Mouse (Mus musculus): ENCODE data around the gene Cracr2a. TPM values are rescaled to one million over a fixed set of nuclear protein-coding genes. Genes with fewer than 3 reads are reported as not detected.

Gene Cracr2a
- polyA plus RNA-seq, 1 experiment from 2014 or later = 1.3 TPM

GRCm38 (mm10) chr6:127563511-127563910, 2.4 kb downstream of the Cracr2a start:
- H3K9me3 ChIP-seq (ENCODE audit: control insufficient read depth, low read length) = 0 out of 2 replicates have a peak, but pooled peaks cover 3% of the 10 kb centered on the region
- ATAC-seq (ENCODE audit: insufficient number of reproducible peaks, insufficient read depth, low FRiP score, low read depth) = no peak
- no peak overlapping the region for H3K9ac ChIP-seq (ENCODE audit: low read length)
- peaks cover 11 to 16% of the 10 kb centered on the region in 2 experiments; a peak in 3 of 4 replicates for H3K4me1 ChIP-seq (ENCODE audit: control insufficient read depth in 2 of 2, insufficient read depth in 2 of 2, low read length in 2 of 2)
- H3K36me3 ChIP-seq (ENCODE audit: control insufficient read depth, insufficient read depth, low read length) = no peaks in the 10 kb centered on the region
- H3K4me2 ChIP-seq (ENCODE audit: low read length) = no peak overlapping the region
- WGBS = 55% methylated on average over 4 of the region's 4 CpGs
- H3K27ac ChIP-seq (replicated peaks in 1 of 2; ENCODE audit: control insufficient read depth in 1 of 2, insufficient read depth in 1 of 2, low read depth in 2 of 2, low read length in 2 of 2) = no peak overlapping the region
- H3K4me3 ChIP-seq (ENCODE audit: control insufficient read depth in 1 of 2, insufficient read depth in 1 of 2, low read depth in 1 of 2, low read length in 2 of 2) = no peak overlapping the region
- no peaks in the 10 kb centered on the region for H3K27me3 ChIP-seq (ENCODE audit: control insufficient read depth, insufficient read depth, low read length)

GRCm38 (mm10) chr6:127565951-127566732, 5.0 kb downstream of the Cracr2a start:
- H3K4me1 ChIP-seq (ENCODE audit: control insufficient read depth in 2 of 2, insufficient read depth in 2 of 2, low read length in 2 of 2) = peaks cover 6 to 12% of the 10 kb centered on the region in 2 experiments; a peak in 3 of 4 replicates
- no peak overlapping the region for H3K9ac ChIP-seq (ENCODE audit: low read length)
- H3K27ac ChIP-seq (replicated peaks in 1 of 2; ENCODE audit: control insufficient read depth in 1 of 2, insufficient read depth in 1 of 2, low read depth in 2 of 2, low read length in 2 of 2) = no peak overlapping the region
- no peaks in the 10 kb centered on the region for H3K27me3 ChIP-seq (ENCODE audit: control insufficient read depth, insufficient read depth, low read length)
- WGBS = 80% methylated on average over 7 of the region's 7 CpGs
- no peak for ATAC-seq (ENCODE audit: insufficient number of reproducible peaks, insufficient read depth, low FRiP score, low read depth)
- H3K4me2 ChIP-seq (ENCODE audit: low read length) = no peak overlapping the region
- no peaks in the 10 kb centered on the region for H3K36me3 ChIP-seq (ENCODE audit: control insufficient read depth, insufficient read depth, low read length)
- no peak overlapping the region for H3K4me3 ChIP-seq (ENCODE audit: control insufficient read depth in 1 of 2, insufficient read depth in 1 of 2, low read depth in 1 of 2, low read length in 2 of 2)
- 0 out of 2 replicates have a peak, but pooled peaks cover 3% of the 10 kb centered on the region for H3K9me3 ChIP-seq (ENCODE audit: control insufficient read depth, low read length)

- H3K27me3 ChIP-seq (ENCODE audit: control insufficient read depth, insufficient read depth, low read length) = no peaks in the 10 kb centered on the region
- no peak for ATAC-seq (ENCODE audit: insufficient number of reproducible peaks, insufficient read depth, low FRiP score, low read depth)
- H3K27ac ChIP-seq (replicated peaks in 1 of 2; ENCODE audit: control insufficient read depth in 1 of 2, insufficient read depth in 1 of 2, low read depth in 2 of 2, low read length in 2 of 2) = no peak overlapping the region
- no peak overlapping the region for H3K9ac ChIP-seq (ENCODE audit: low read length)
- H3K4me1 ChIP-seq (ENCODE audit: control insufficient read depth in 2 of 2, insufficient read depth in 2 of 2, low read length in 2 of 2) = no peaks in the 10 kb centered on the region
- 82% methylated on average over 8 of the region's 8 CpGs for WGBS
- H3K36me3 ChIP-seq (ENCODE audit: control insufficient read depth, insufficient read depth, low read length) = no peaks in the 10 kb centered on the region
- H3K9me3 ChIP-seq (ENCODE audit: control insufficient read depth, low read length) = no peaks in the 10 kb centered on the region
- no peak overlapping the region for H3K4me2 ChIP-seq (ENCODE audit: low read length)
- no peak overlapping the region for H3K4me3 ChIP-seq (ENCODE audit: control insufficient read depth in 1 of 2, insufficient read depth in 1 of 2, low read depth in 1 of 2, low read length in 2 of 2)
Measured at GRCm38 (mm10) chr6:127571849-127572550, 10.9 kb downstream of the Cracr2a start.

- Histone ChIP-seq H3K4me1 (ENCODE audit: control insufficient read depth in 2 of 2, insufficient read depth in 2 of 2, low read length in 2 of 2) (no peaks in the 10 kb centered on the region), H3K36me3 (ENCODE audit: control insufficient read depth, insufficient read depth, low read length) (no peaks in the 10 kb centered on the region), H3K4me2 (ENCODE audit: low read length) (no peak overlapping the region), H3K27ac (replicated peaks in 1 of 2; ENCODE audit: control insufficient read depth in 1 of 2, insufficient read depth in 1 of 2, low read depth in 2 of 2, low read length in 2 of 2) (no peak overlapping the region), H3K9ac (ENCODE audit: low read length) (no peak overlapping the region), H3K27me3 (ENCODE audit: control insufficient read depth, insufficient read depth, low read length) (no peaks in the 10 kb centered on the region), H3K4me3 (ENCODE audit: control insufficient read depth in 1 of 2, insufficient read depth in 1 of 2, low read depth in 1 of 2, low read length in 2 of 2) (no peak overlapping the region), H3K9me3 (ENCODE audit: control insufficient read depth, low read length) (no peaks in the 10 kb centered on the region)
- WGBS = 66% methylated on average over 11 of the region's 11 CpGs
- no peak for ATAC-seq (ENCODE audit: insufficient number of reproducible peaks, insufficient read depth, low FRiP score, low read depth)
Measured at GRCm38 (mm10) chr6:127573779-127574463, 12.8 kb downstream of the Cracr2a start.

- Histone ChIP-seq H3K27me3 (ENCODE audit: control insufficient read depth, insufficient read depth, low read length) (no peaks in the 10 kb centered on the region), H3K36me3 (ENCODE audit: control insufficient read depth, insufficient read depth, low read length) (no peaks in the 10 kb centered on the region), H3K27ac (replicated peaks in 1 of 2; ENCODE audit: control insufficient read depth in 1 of 2, insufficient read depth in 1 of 2, low read depth in 2 of 2, low read length in 2 of 2) (no peak overlapping the region), H3K9ac (ENCODE audit: low read length) (no peak overlapping the region), H3K4me1 (ENCODE audit: control insufficient read depth in 2 of 2, insufficient read depth in 2 of 2, low read length in 2 of 2) (no peaks in the 10 kb centered on the region), H3K4me2 (ENCODE audit: low read length) (no peak overlapping the region), H3K4me3 (ENCODE audit: control insufficient read depth in 1 of 2, insufficient read depth in 1 of 2, low read depth in 1 of 2, low read length in 2 of 2) (no peak overlapping the region), H3K9me3 (ENCODE audit: control insufficient read depth, low read length) (no peaks in the 10 kb centered on the region)
- no peak for ATAC-seq (ENCODE audit: insufficient number of reproducible peaks, insufficient read depth, low FRiP score, low read depth)
- WGBS = 79% methylated on average over 2 of the region's 2 CpGs
Measured at GRCm38 (mm10) chr6:127575194-127575593, 14.1 kb downstream of the Cracr2a start.

- no peak overlapping the region for H3K4me3 ChIP-seq (ENCODE audit: control insufficient read depth in 1 of 2, insufficient read depth in 1 of 2, low read depth in 1 of 2, low read length in 2 of 2)
- H3K9me3 ChIP-seq (ENCODE audit: control insufficient read depth, low read length) = no peaks in the 10 kb centered on the region
- H3K4me1 ChIP-seq (ENCODE audit: control insufficient read depth in 2 of 2, insufficient read depth in 2 of 2, low read length in 2 of 2) = peaks cover 8 to 9% of the 10 kb centered on the region in 2 experiments
- no peak for ATAC-seq (ENCODE audit: insufficient number of reproducible peaks, insufficient read depth, low FRiP score, low read depth)
- 51% methylated on average over 4 of the region's 4 CpGs for WGBS
- no peaks in the 10 kb centered on the region for H3K27me3 ChIP-seq (ENCODE audit: control insufficient read depth, insufficient read depth, low read length)
- H3K4me2 ChIP-seq (ENCODE audit: low read length) = no peak overlapping the region
- H3K36me3 ChIP-seq (ENCODE audit: control insufficient read depth, insufficient read depth, low read length) = no peaks in the 10 kb centered on the region
- no peak overlapping the region for H3K9ac ChIP-seq (ENCODE audit: low read length)
- H3K27ac ChIP-seq (replicated peaks in 1 of 2; ENCODE audit: control insufficient read depth in 1 of 2, insufficient read depth in 1 of 2, low read depth in 2 of 2, low read length in 2 of 2) = no peak overlapping the region
Measured at GRCm38 (mm10) chr6:127577688-127578087, 16.6 kb downstream of the Cracr2a start.

- Histone ChIP-seq H3K27me3 (ENCODE audit: control insufficient read depth, insufficient read depth, low read length) (no peaks in the 10 kb centered on the region), H3K4me1 (ENCODE audit: control insufficient read depth in 2 of 2, insufficient read depth in 2 of 2, low read length in 2 of 2) (peaks cover 8 to 9% of the 10 kb centered on the region in 2 experiments), H3K36me3 (ENCODE audit: control insufficient read depth, insufficient read depth, low read length) (no peaks in the 10 kb centered on the region), H3K9ac (ENCODE audit: low read length) (no peak overlapping the region), H3K4me2 (ENCODE audit: low read length) (no peak overlapping the region), H3K27ac (replicated peaks in 1 of 2; ENCODE audit: control insufficient read depth in 1 of 2, insufficient read depth in 1 of 2, low read depth in 2 of 2, low read length in 2 of 2) (no peak overlapping the region), H3K9me3 (ENCODE audit: control insufficient read depth, low read length) (no peaks in the 10 kb centered on the region), H3K4me3 (ENCODE audit: control insufficient read depth in 1 of 2, insufficient read depth in 1 of 2, low read depth in 1 of 2, low read length in 2 of 2) (no peak overlapping the region)
- no peak for ATAC-seq (ENCODE audit: insufficient number of reproducible peaks, insufficient read depth, low FRiP score, low read depth)
- WGBS = 44% methylated on average over 7 of the region's 7 CpGs
Measured at GRCm38 (mm10) chr6:127578316-127578715, 17.2 kb downstream of the Cracr2a start.

All from heart, embryonic 14.5 days (tissue).